Mouse (Mus musculus) ES-E14 (cell line): Measurements from ENCODE around the gene Dnmt3a.

Experiments
- CHD2 ChIP-seq: IDR thresholded peaks from 2 replicates; pipeline ENCODE4 v1.6.1; 2014; ENCODE audit warnings: mild to moderate bottlenecking, low read depth, low read length, inconsistent platforms
- HCFC1 ChIP-seq: IDR thresholded peaks from 2 replicates; pipeline ENCODE4 v1.6.1; 2012; ENCODE audit warnings: low read length, inconsistent platforms, borderline replicate concordance; ENCODE audit not compliant: insufficient read depth
- ZC3H11A ChIP-seq: IDR thresholded peaks from 2 replicates; pipeline ENCODE4 v1.6.1; 2012; ENCODE audit warnings: low read depth, mild to moderate bottlenecking, inconsistent platforms, low read length, borderline replicate concordance
- ZNF384 ChIP-seq: IDR thresholded peaks from 2 replicates; pipeline ENCODE4 v1.6.1; 2012; ENCODE audit warnings: low read depth, low read length, inconsistent platforms

- TF ChIP-seq ZNF384 (no peak), ZC3H11A (no peak), CHD2 (no peak), HCFC1 (no peak)
Measured at GRCm38 (mm10) chr12:3784729-3785128, 21.1 kb upstream of the Dnmt3a start.
